Mouse (Mus musculus) telencephalon, adult 2 months (tissue): ENCODE data around the gene Tnni1.

Experiments
- DNase-seq: peaks from one replicate; pipeline ENCODE4 v3.0.0-alpha.2; 2011; ENCODE audit warnings: low read depth, low spot score

Tnni1 gene

DNA sequence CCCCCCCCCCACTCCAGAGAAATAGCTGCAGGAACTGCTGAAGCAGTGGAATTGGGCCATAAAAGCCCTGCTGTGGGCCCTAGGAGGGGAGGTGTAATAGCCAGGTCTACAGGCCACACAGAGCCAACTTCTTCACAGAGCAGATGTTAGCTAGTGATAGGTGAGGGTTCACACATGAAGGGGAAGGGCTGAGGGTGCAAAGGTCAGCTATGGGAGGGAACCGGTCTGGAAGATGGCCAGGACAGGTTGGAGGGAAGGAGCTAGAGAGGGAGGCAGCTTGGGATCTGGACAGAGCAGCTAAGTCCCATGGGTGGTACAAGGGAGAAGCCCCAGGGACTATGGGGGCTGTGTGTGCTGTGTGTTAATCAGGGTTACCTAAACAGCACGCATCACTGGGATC lies 30.9 kb downstream of the Tnni1 start:
- no peak for DNase-seq

DNA sequence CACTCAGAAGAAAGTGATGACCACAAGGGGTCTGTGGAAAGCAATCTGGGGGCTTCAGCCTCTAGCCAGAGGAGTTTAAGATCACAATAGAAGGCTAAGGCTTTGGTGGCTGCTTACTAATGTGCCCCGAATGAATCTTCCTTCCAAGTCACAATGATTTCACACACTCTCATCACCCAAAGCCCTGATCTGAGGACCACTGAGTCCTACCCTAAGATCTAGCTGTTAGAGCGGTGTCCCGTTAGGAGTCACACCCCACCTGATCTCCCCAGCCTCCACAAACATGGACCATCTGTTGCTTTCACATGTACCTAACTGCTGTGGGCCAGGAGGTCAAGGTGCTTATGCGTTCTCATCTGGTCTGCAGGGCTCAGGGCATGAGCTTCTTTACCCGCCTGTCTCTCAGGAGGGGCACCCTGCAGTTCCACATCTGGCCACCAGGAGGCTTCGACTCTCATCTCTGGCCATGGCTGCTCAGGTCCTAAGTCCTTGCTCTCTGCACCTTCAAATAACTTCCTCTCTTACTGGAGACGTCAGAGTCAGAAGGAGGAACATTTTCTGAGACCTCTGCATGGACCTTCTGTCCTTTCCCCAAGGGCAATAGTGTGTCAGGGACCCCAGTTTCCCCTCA lies 31.9 kb downstream of the Tnni1 start:
- no peak for DNase-seq

DNA sequence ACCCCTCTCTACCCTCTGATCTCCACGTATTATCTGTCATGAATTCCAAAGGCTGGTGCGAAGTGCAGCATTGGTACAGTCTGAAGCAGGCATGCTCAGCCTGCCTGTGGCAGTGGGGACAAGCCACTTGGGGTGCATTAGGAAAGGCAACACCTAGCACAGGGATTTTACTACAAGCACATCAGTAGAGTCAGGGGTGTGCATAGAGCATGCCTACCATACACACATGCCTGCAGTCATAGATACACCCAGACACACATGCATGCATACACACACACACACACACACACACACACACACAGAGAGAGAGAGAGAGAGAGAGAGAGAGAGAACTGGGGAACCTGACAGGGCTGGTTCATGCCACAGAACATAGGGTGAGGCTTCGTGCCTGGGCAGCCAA lies 33.0 kb downstream of the Tnni1 start:
- DNase-seq = no peak

DNA sequence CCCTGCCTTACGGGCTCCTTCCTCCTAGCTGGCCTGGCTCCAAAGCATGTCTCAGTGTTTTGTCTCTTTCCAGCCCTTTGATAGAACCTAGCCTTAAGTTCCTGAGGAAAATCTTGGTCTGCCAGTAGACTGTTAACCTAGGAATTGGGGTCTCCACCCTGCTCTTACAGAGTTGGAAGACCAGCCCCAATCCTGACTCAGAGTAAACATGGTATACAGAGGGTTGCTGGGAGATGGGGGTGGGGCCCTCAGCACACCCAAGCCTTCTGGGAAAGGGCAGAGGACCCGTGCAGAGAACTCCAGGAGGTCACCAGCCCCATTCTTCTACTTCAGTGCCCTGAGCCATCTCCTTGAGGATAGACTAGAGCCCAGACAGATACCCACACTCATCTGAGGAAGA lies 33.4 kb downstream of the Tnni1 start:
- no peak for DNase-seq

DNA sequence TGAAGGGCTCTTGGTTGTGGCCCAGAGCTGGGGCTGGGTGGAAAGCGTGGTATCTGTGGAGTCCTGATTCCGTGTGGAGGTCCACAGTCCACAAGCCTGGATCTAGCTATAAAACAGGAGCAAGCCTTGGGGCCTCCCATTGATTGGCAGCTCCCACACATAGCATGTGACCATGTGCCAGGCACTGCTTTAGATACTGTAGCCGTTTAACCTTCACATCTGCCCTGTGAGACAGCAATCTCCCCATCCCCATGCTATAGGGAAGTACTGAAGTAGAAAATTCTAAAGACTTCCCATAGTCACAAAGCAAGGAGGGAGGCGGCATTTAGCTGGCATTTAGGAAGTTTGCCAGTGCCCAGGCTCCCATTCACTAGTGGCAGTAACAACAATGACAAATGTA lies 33.8 kb downstream of the Tnni1 start:
- no peak for DNase-seq

DNA sequence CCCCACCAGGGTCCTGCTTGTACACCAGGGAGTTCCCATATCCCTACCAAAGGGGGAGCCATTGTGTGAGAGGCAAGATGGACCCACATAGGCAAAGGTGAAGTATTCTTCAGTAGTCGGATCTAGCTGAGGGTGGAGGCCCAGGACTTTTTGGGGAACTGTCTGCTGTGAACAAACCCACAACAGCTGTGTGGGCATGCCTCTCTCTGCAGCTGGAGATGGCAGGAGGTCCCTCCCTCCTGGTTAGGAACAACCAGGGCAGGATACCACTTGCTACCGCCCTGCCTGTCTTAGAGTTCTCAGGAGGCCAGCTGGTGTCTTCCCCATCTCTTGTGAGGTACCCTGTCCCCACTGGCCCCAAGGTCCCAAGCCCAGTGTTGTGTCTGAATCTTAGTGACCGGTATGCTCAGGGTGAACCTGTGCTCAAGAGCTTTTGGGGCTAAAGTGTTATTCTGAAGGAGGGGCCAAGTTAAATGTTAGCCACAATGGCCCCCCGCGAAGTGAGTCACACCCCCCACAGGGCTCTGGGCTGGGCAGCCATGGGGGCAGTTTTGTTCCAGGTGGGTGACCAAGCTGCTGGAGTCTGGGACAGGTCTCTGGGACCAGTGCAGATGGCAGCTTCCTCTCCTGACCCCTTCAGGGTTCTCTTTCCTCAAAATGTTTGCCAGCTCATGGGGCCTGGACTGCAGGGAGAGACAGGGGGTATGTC lies 34.6 kb downstream of the Tnni1 start:
- DNase-seq = no peak

DNA sequence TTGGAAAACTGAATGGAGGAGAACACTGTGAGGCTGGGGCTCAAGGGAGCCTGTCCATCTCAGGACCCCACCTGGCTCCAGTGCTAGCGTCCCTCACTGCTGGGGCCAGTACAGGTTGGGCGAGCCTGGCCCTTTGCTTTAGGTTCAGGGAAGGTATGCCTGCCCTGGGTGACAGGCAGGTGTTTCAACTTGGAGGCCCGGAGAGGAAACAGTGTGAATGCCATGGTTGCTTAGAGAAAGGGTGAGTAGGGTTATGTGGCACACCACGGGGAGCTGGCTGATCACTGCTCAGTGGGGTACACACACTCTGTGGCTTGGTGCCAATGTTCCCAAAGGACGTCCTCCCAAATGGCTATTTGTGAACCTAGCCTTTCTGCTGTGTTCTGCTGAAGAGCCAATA lies 35.3 kb downstream of the Tnni1 start:
- no peak for DNase-seq

DNA sequence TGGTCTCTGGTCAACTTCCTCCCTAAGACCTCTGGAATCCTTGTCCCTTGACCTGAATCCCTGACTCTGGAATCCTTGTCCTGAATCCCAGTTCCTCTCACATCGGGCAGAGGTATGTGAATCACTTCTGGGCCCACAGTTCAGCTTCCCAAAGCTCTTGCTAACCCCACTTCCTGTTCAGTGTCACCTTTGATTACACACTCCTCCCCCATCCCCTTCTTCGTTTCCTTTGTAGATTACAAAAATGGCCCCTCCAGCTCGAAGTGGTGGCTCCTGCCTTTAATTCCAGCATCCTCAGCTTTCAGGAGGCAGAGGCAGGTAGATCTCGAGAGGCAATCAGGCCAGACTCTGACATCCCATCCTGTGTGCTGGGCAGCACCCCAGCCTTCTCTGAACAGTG lies 38.4 kb downstream of the Tnni1 start:
- no peak for DNase-seq

DNA sequence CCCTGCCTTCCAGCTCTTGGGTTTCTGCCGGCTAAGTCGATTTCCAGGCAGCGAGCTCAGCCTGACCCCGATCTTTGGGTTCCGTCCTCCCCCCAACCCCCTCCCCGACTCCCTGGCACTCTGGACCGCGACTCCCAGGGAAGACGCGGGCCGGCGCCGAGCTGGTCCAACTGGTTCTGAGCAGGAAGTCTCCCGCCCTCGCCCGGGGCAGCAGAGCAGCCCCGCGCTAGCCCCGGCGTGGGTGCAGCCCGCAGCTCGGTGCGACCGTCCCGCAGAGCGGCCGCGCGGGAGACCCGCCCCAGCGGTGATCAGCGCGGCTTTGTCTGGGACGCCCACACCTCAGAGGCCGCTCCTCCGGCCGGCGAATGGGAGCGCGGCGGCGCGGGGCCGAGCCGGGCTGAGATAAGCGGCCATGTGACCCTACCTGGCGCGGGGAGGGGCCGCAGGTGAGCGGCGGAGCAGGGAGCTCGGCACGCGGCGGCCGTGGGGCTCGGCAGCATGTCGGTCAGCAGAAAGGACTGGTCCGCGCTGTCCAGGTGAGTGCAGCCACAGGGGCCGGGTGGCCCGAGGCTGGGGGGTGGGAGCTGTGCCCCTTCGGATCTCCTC lies 39.4 kb downstream of the Tnni1 start, which contains the start of gene Lad1:
Gene Lad1, plus strand, starts transcription at position 118 of the 606 bp plus-strand sequence.
- no peak for DNase-seq

DNA sequence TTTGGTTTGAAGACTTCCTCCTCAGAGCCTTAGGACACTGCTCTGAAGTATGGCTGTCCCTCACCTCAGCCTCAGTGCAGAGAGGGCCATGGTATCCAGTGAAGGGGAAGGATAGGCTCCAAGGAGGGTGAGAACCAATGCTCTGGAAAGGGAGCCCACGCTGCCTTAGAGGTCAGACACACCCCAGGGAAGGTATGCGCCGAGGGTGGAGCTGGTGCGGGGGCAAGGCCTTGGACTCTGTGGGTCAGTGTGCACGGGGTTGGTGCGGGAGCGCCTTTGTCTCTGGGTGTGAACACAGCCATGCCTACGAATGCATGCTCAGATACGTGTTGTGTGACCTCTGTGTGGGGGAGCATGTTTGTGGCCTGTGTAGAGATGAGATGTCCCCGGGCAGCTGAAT lies 40.8 kb downstream of the Tnni1 start:
- no peak for DNase-seq

DNA sequence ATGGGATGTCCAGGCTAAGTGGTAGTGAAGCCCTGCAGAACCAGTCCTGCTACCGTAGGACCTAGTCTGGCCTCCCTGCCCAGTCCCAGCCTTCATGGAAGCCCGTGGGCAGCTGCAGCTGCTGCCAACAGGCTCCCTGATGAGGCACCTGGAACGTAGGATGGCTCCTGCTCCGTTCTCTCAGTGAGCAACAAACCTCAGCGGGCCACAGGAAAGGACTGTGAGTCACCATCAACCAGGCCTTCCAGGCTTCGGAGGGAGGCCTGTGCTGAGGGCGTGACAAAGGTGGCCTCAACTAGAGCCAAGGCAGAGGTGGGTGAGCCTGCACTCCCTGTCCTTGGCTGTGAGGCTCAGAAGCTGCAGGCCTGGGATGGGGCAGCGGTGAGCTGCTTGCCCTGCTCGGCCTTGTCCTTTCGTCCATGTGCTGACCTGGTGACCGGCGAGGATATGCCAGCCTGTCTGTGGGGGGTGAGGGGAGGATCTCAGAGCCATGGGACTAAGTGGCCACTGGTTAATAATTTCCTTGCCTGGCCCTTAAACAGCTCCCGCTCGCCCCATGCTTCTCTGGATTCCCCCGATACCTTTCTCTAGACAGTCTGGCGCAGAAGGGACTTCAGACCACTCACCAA lies 41.6 kb downstream of the Tnni1 start:
- no peak for DNase-seq

DNA sequence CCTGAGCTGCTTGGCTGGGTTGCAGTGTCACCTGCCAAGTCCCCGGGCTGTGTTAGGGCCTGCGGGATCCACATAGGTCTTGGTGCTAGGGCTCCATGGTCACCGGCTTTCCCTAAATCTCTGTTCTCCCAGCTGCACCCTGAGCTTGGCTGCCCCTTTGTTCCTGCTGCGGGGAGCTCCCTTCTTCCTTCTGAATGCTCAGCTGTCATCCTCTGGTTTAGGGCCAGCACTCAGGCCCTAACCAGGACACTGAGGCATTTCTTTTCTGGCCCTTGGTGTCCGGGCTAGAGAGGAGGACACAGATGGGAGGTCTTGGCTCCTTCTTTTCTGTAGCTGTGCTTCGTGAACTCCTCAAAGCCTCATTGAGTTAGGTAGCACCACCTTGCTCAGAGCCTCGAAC lies 42.5 kb downstream of the Tnni1 start:
- no peak for DNase-seq

DNA sequence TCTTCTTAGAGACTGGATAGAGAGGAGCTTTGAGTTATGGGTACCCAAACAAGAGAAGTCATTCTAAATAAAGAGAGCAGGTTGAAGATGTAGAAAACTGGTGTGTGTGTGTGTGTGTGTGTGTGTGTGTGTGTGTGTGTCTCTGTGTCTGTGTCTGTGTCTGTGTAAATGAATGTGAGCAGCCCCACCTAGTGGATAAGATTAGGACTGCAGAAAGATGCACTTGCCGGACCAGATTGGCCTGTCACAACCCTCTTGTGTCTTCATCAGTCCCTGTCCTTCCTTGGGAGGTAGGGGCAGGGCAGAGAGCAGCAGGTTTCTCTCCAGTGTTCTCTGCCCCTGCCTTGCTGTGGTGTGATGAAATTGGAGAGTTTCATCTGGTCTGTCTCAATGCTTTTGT lies 49.7 kb downstream of the Tnni1 start:
- peak; percentile 35 for DNase-seq

DNA sequence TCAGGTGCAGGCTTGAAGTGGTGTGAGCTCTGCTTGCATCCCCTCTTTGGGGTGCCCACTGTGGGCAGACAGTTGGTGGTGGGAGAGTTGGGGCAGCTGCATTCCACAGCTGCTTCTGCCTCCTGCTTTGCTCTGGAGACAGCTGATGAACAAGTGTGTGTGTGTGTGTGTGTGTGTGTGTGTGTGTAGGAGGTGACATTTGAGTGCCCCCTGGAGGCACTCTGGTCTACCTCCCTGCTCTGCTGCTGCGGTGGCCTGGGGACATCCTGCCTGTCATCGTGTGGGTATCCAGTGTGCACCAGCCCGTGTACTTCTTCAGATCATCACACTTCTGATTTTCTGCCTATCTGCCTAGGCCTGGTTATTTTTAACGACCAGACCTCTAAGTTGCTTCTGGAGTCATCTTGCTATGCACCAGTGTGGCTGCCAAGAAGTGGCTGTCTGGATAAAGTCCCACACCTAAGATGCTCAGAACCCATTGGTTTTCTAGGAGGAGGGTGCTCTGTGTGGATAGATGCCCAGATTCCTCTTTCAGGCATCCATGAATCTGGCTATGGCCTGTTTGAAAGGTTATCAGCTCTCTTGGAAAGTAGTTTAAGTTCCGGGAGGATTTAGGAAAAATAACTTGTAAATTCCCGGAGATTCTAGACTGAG lies 55.1 kb downstream of the Tnni1 start:
- peak; percentile 28 for DNase-seq

DNA sequence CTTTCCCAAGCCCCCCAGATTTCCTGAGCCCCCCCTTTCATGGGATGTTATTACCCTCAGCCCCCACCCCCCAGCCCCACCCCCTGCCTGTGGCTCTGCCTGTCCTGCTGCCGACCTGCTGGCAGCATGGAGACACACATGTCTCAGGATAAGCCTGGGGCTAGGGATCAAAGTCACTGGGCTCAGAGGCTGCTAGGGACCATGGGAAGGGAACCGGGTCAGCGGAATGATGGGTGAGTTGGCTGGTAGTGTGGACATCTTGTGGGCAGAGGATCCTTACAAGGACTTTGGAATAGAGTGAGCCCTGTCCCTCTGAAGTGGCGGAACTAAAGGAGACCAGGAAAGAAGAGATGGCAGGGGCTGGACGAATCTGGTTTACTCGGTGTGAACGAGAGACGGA lies 55.7 kb downstream of the Tnni1 start:
- DNase-seq = no peak

DNA sequence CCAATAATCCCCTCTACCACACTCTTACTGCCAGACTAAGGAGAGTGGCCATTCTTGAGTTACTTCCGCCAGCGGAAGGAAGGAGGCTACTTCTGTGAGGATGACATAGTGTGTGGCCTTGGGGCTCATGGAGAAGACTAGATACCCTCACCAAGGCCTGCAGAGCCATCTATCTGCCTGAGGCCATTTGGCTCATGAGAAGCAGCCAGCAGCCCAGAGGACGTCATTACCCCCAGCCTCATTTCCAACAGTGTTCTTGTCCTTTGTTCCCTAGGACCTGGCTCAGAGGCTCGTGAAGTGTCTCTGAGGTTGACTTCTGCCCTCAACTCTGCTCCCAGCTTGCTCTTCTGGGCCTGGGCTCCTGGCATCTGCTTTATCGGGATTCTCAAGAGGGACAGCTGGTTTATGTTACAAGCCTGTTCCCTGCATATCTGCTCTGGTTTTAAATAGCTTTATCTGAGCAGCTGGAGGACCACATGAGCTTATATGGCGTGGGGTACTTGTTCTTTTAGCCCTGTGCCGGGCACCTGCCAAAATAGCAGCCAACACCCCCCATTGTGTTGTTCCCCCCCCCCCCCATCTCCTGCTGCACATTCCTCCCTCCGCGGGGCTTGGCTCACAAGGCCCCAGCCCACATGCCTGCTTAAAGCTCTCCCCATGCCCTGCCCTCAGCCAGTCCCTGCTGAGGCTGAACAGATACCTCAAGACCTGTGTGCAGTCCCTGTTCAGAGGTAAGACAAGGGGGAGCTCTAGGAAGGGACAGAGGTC lies 56.7 kb downstream of the Tnni1 start, which contains the start of gene Tnnt2:
Gene Tnnt2, plus strand, starts transcription at position 639 of the 768 bp plus-strand sequence.
- no peak for DNase-seq

DNA sequence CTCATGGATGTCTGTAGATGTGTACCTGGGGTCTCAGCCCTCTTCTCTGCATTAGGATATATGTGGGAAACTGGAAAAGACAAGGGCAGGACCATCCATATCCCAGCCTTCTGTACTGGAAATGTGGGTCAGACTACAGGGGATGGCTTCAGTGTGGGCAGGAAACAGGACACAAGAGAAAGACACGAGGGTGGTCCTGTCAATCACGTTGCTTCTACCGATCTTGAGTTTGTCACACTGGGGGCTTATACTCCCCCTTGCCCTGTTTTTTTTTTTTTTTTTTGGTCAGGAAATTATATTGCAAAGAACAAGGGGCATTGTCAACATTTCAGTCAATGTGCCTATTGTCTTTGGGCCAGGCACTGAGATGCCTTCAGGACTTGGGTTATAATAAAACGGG lies 59.4 kb downstream of the Tnni1 start:
- no peak for DNase-seq

DNA sequence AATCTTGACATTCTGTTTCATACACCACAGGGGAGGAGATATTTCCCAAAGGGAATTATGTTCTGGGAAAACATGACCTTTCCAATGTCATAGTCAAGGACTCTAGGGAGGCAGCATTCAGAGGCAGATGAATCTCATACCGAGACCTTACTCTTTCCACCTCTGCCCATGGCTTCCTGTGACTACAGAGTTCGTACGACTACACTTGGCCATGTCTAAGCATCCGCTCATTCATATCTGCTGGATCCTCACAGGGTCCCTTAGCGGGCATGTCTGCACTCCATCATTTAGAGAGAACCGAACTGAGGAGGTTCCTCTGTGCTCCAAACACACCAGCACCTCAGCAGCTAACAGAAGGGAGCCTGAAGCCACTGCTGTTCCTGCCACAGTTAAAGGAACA lies 59.8 kb downstream of the Tnni1 start:
- DNase-seq = no peak

DNA sequence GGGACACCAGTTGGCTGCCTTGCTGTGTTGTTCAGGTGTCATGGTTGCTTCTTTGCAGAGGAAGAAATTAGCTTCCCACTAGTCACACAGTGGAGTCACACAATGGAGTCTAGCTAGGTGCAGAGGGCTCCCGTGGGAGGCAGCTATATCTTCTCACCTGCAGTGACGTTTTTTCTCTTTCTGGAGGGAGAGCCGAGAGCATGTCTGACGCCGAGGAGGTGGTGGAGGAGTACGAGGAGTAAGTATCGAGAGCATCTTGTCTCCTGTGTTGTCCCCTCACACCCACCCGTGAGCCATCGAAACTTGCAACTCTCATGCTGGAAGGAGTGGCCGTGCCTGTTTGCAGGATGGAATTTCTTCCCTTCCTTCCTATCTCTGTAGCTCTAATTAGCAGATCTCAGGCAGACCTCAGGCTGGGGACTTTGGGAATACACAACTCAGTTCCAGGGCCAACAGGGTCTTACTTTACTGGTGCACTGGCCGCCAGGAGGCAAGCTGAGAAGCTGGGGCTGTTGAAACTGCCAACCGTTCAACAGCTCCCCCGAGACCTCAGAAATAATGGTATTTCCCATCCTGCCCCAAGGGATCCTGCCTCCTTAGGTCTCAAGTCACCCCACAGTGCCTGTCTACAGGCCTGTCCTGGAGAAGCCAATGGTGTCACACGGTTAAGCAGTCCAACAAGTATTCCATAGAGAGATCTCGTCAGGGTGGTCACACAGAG lies 61.6 kb downstream of the Tnni1 start:
- peak; percentile 32 for DNase-seq

DNA sequence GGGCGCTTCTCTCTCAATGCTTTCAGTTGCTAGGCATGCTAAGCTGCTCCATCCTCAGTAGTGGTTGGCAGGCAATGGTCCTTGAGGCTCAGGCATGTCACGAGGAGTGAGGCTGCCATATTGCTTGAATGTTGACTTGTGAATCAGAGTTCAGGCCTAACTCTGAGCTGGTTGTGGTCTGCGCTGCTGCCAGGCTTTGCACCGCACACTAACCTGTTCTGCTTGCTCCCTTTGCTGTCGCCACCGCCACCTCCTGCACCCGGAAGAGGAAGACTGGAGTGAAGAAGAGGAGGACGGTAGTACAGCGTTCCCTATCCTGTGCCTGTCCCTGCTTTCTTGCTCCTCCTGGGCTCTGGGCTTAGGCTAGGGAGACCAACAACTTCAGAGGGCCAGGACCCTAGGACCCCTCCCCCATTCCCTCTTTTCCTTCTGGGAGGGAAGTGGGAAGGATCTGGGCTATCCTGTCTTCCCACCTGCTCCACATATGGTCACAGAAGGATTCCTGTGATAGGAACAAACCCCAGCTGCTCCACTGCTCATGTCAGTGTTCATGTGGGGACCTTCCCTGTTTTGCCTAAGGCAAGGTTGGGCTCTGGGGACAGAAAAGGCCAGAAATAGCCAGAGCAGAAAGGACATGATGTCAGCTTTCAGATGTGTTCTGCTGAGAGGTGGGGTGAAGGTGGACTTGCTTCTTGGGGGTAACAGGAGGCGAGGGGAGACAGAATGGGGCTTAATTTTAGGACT lies 64.5 kb downstream of the Tnni1 start:
- no peak for DNase-seq
